Comparison of ENCODE assay signal across 8 mouse cellular contexts in the genomic region with DNA sequence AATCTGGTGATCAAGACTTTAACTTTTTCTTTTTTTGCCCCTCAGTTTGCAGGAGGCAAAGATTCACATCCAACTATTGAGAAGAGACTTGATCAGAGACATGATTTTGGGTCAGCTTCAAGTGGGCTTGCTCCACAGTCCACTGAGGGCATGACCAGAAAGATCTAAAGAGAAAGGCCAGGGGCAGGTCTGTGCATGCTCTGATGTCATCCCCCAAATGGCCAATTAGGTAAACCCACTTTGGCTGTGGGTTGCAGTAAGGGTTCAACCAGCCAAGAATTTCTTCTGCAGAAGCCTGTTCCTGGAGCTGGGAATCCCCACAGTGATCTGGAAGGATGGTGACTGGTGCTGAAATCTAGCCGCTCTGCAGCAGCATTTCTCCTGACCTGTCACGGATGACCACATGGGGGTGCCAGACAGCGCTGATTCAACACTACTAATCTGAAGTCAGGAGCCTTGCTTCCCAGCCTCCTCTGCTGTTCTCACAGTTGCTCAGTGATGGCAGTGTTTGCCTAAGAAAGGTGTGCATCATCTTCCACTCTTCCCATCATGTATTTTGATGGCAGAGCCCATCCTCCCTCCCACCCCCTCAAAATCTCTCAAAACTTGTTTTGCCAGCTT. TPM values are rescaled to one million over a fixed set of nuclear protein-coding genes. Genes with fewer than 3 reads are reported as not detected.
A peak's percentile ranks its signal among the peaks of the same experiment; 100 is the strongest.
DNase-seq lines count a peak whose midpoint lies in the region; ATAC-seq lines count a peak whose summit lies in the region.

No protein-coding gene starts in this region.

- no peak overlapping the region for H3K9ac ChIP-seq in hindbrain, embryonic 13.5 days

- peaks cover 36% of the 10 kb centered on the region for H3K36me3 ChIP-seq in hindbrain, embryonic 13.5 days

- H3K4me2 ChIP-seq in hindbrain, embryonic 13.5 days: no peak overlapping the region

- H3K4me1 ChIP-seq in hindbrain, embryonic 13.5 days (replicated peaks): no peaks in the 10 kb centered on the region

- H3K27ac ChIP-seq in hindbrain, embryonic 13.5 days: no peak overlapping the region

- no peaks in the 10 kb centered on the region for H3K27me3 ChIP-seq in hindbrain, embryonic 13.5 days

- DNase-seq in MN1 (ENCODE audit: low spot score): peak; percentile 66
- DNase-seq in cerebellum, adult 11-12 months: peak; percentile 61
- peak; percentile 65 for DNase-seq in forelimb bud, embryonic 11.5 days (ENCODE audit: low read depth, low spot score)
- DNase-seq in left cerebral cortex, adult 11 months (ENCODE audit: low spot score): peak; percentile 29
- peak; percentile 61 to 71 for DNase-seq in right cerebral cortex, adult 2 months (ENCODE audit: low spot score in 2 of 2)
- peak; percentile 76 for DNase-seq in urinary bladder, postnatal 14 days (ENCODE audit: low spot score)

- H3K9me3 ChIP-seq in hindbrain, embryonic 13.5 days: no peaks in the 10 kb centered on the region

- peak; percentile 69 for ATAC-seq in hindbrain, embryonic 13.5 days (ENCODE audit: low FRiP score)
- peak; percentile 98 for ATAC-seq in megakaryocyte progenitor cell, adult 5-6 weeks (replicated peaks; ENCODE audit: poor library complexity)

- WGBS in hindbrain, embryonic 13.5 days: 3% methylated on average over 3 of the region's 3 CpGs

- no peak overlapping the region for H3K4me3 ChIP-seq in hindbrain, embryonic 13.5 days

RNA-seq across cellular contexts. Expression of a gene that starts 39.8 kb away (rescaled TPM):
- 23.6 and 24.6 TPM in 2 replicates for polyA plus RNA-seq in hindbrain, embryonic 13.5 days (2015; fragmentation: Nextera tagmentation; extraction: Ambion mirVana)
- 17.9 and 24.2 TPM in 2 replicates for total RNA-seq in megakaryocyte progenitor cell, adult 5-6 weeks (2015)
- total RNA-seq in megakaryocyte progenitor cell, adult 5-6 weeks (2017): 16.1 and 22.0 TPM in 2 replicates
